Mouse (Mus musculus) liver, embryonic 14.5 days (tissue): Measurements from ENCODE around the gene Gm21170. TPM values are rescaled to one million over a fixed set of nuclear protein-coding genes. Genes with fewer than 3 reads are reported as not detected.
"Not testable (repeated sequence)": the region's sequence is repeated elsewhere in the genome, so short reads cannot be mapped to it uniquely, and the experiment has no call there.

Source experiments
- ATAC-seq: fragments of 200-750 bp; cut with Nextera tagmentation; 2 replicates; pipeline ENCODE4 v1.8.0; 2017; ENCODE audit warnings: moderate number of reproducible peaks, mild to moderate bottlenecking, moderate library complexity; ENCODE audit not compliant: insufficient read depth
- DNase-seq, 3 experiments: peaks; one replicate each; pipeline ENCODE4 v3.0.0-alpha.2; 2012 to 2013; ENCODE audit warnings: low read depth in 3 of 3, low spot score in 3 of 3
- H3K27ac ChIP-seq: fragments of 300-500 bp; sonication (generic); 2 replicates; pipeline ENCODE4 v1.5.1; 2014; ENCODE audit warnings: moderate library complexity, mild to moderate bottlenecking, control low read depth, inconsistent platforms
- H3K27me3 ChIP-seq: fragments of 300-500 bp; sonication (generic); 2 replicates; pipeline ENCODE4 v1.6.1; 2014; ENCODE audit warnings: mild to moderate bottlenecking, low read length, moderate library complexity; ENCODE audit not compliant: control insufficient read depth, insufficient read depth
- H3K36me3 ChIP-seq: fragments of 300-500 bp; sonication (generic); replicated peaks from 2 replicates; pipeline ENCODE4 v1.6.1; 2014; ENCODE audit warnings: low read depth; ENCODE audit not compliant: control insufficient read depth, insufficient read depth
- H3K4me1 ChIP-seq, 2 experiments: fragments of 200-500 bp in 1 of 2; fragments of 300-500 bp in 1 of 2; sonication (generic) in 1 of 2; replicated peaks; 2 replicates each; pipeline ENCODE4 v1.6.1; 2012 to 2014; ENCODE audit warnings: antibody characterized with exemption in 1 of 2, inconsistent platforms in 1 of 2, low read length in 1 of 2; ENCODE audit not compliant: control insufficient read depth in 2 of 2, insufficient read depth in 2 of 2
- H3K4me2 ChIP-seq: fragments of 300-500 bp; sonication (generic); 2 replicates; pipeline ENCODE4 v1.6.1; 2014; ENCODE audit warnings: low read depth, mild to moderate bottlenecking, control low read depth, moderate library complexity
- H3K4me3 ChIP-seq, 2 experiments: fragments of 200-500 bp in 1 of 2; fragments of 300-500 bp in 1 of 2; sonication (generic) in 1 of 2; 2 replicates each; pipeline ENCODE4 v1.5.1; 2012 to 2014; ENCODE audit warnings: low read depth in 2 of 2, low read length in 2 of 2, mild to moderate bottlenecking in 2 of 2, control low read depth in 1 of 2, inconsistent platforms in 1 of 2, moderate library complexity in 1 of 2; ENCODE audit not compliant: insufficient read depth in 1 of 2
- H3K9ac ChIP-seq: fragments of 300-500 bp; sonication (generic); replicated peaks from 2 replicates; pipeline ENCODE4 v1.6.1; 2014; ENCODE audit warnings: mild to moderate bottlenecking, control low read depth, moderate library complexity
- H3K9me3 ChIP-seq: fragments of 300-500 bp; sonication (generic); 2 replicates; pipeline ENCODE4 v1.6.1; 2016; ENCODE audit warnings: low read length, mixed read lengths; ENCODE audit not compliant: control insufficient read depth
- WGBS: fragments of 180-500 bp; shearing (Covaris S2); extraction: QIAGEN DNeasy Blood & Tissue Kit; methylation state at CpG from one replicate; pipeline ENCODE4 v1.1.7; 2014; ENCODE audit not compliant: insufficient replicate concordance; 5-methylcytosine and 5-hydroxymethylcytosine counted together
- polyA plus RNA-seq, 2 experiments: library from polyadenylated mRNA; depleted of rRNA in 1 of 2; stranded (reverse) in 1 of 2; unstranded in 1 of 2; fragments of >200 nt; fragmentation: Nextera tagmentation in 1 of 2; extraction: Ambion mirVana in 1 of 2; gene quantifications; 2 replicates each; pipeline versions ENCODE4 v1.2.1 to v1.2.3; 2012 to 2014

The Gm21170 gene
- not detected in 2 replicates for polyA plus RNA-seq (2012; rRNA removed)
- not detected in 2 replicates for polyA plus RNA-seq (2014; fragmentation: Nextera tagmentation; extraction: Ambion mirVana)

- not testable (repeated sequence) for H3K9me3 ChIP-seq, H3K36me3 ChIP-seq, H3K9ac ChIP-seq, H3K4me1 ChIP-seq, DNase-seq, H3K4me2 ChIP-seq, H3K27ac ChIP-seq, H3K27me3 ChIP-seq, H3K4me3 ChIP-seq, ATAC-seq
- no CpG with 5 or more reads among the region's 2 CpGs for WGBS
Observed at GRCm38 (mm10) chrY:47690998-47691397, at the start of gene Gm21170. Gene Gm21170, minus strand, starts transcription at chrY:47691098.

Other genes starting within 250 kb of the Gm21170 start
- gene Gm21256, start 240.1 kb downstream of the Gm21170 start, polyA plus RNA-seq (2012; rRNA removed), result not detected in 2 replicates
- gene Gm21256, start 240.1 kb downstream of the Gm21170 start, polyA plus RNA-seq (2014; fragmentation: Nextera tagmentation; extraction: Ambion mirVana), result not detected in 2 replicates